Mouse (Mus musculus): ENCODE data around the gene Gm9972. TPM values are rescaled to one million over a fixed set of nuclear protein-coding genes. Genes with fewer than 3 reads are reported as not detected.

Gene Gm9972
- polyA plus RNA-seq, 1 experiment from 2014 or later = 0.55 TPM

- H3K36me3 ChIP-seq (ENCODE audit: control insufficient read depth, insufficient read depth, low read length) = no peaks in the 10 kb centered on the region
- DNase-seq (ENCODE audit: low spot score) = no peak
- TF ChIP-seq CTCF (IDR thresholded peaks at IDR 0.05; ENCODE audit: low read depth) (no peak), EP300 (optimal IDR thresholded peaks at IDR 0.05) (no peak)
- no peak overlapping the region for H3K9ac ChIP-seq (ENCODE audit: low read length)
- WGBS = 79% methylated on average over 4 of the region's 4 CpGs
- H3K27me3 ChIP-seq (ENCODE audit: control insufficient read depth, insufficient read depth, low read length) = no peaks in the 10 kb centered on the region
- H3K9me3 ChIP-seq (ENCODE audit: control insufficient read depth, low read length) = no peaks in the 10 kb centered on the region
- H3K4me2 ChIP-seq (replicated peaks; ENCODE audit: low read depth) = no peak overlapping the region
- no peak overlapping the region for H3K4me3 ChIP-seq (ENCODE audit: low read depth, low read length)
- no peak for ATAC-seq (ENCODE audit: low FRiP score, low TSS enrichment)
- H3K27ac ChIP-seq (replicated peaks) = no peak overlapping the region
- H3K4me1 ChIP-seq (replicated peaks; ENCODE audit: control insufficient read depth, insufficient read depth) = no peaks in the 10 kb centered on the region
Observed at GRCm38 (mm10) chr11:43032141-43032540, 3.4 kb upstream of the Gm9972 start.

GRCm38 (mm10) chr11:43045871-43046548, 10.5 kb downstream of the Gm9972 start:
- Histone ChIP-seq H3K4me3 (ENCODE audit: low read depth, low read length) (no peak overlapping the region), H3K4me1 (replicated peaks; ENCODE audit: control insufficient read depth, insufficient read depth) (no peaks in the 10 kb centered on the region), H3K27ac (replicated peaks) (no peak overlapping the region), H3K4me2 (replicated peaks; ENCODE audit: low read depth) (no peak overlapping the region), H3K27me3 (ENCODE audit: control insufficient read depth, insufficient read depth, low read length) (no peaks in the 10 kb centered on the region), H3K36me3 (ENCODE audit: control insufficient read depth, insufficient read depth, low read length) (no peaks in the 10 kb centered on the region), H3K9ac (ENCODE audit: low read length) (no peak overlapping the region), H3K9me3 (ENCODE audit: control insufficient read depth, low read length) (no peaks in the 10 kb centered on the region)
- WGBS = 78% methylated on average over 3 of the region's 3 CpGs
- TF ChIP-seq CTCF (IDR thresholded peaks at IDR 0.05; ENCODE audit: low read depth) = no peak
- TF ChIP-seq EP300 (optimal IDR thresholded peaks at IDR 0.05) = no peak
- DNase-seq (ENCODE audit: low spot score) = no peak
- ATAC-seq (ENCODE audit: low FRiP score, low TSS enrichment) = no peak

GRCm38 (mm10) chr11:43049363-43049762, 13.8 kb downstream of the Gm9972 start:
- TF ChIP-seq CTCF (IDR thresholded peaks at IDR 0.05; ENCODE audit: low read depth) (no peak), EP300 (optimal IDR thresholded peaks at IDR 0.05) (no peak)
- no peak overlapping the region for H3K4me2 ChIP-seq (replicated peaks; ENCODE audit: low read depth)
- 48% methylated on average over 1 of the region's 1 CpGs for WGBS
- no peaks in the 10 kb centered on the region for H3K4me1 ChIP-seq (replicated peaks; ENCODE audit: control insufficient read depth, insufficient read depth)
- DNase-seq (ENCODE audit: low spot score) = no peak
- no peak overlapping the region for H3K9ac ChIP-seq (ENCODE audit: low read length)
- H3K4me3 ChIP-seq (ENCODE audit: low read depth, low read length) = no peak overlapping the region
- H3K27me3 ChIP-seq (ENCODE audit: control insufficient read depth, insufficient read depth, low read length) = no peaks in the 10 kb centered on the region
- no peak overlapping the region for H3K27ac ChIP-seq (replicated peaks)
- no peaks in the 10 kb centered on the region for H3K9me3 ChIP-seq (ENCODE audit: control insufficient read depth, low read length)
- no peak for ATAC-seq (ENCODE audit: low FRiP score, low TSS enrichment)
- no peaks in the 10 kb centered on the region for H3K36me3 ChIP-seq (ENCODE audit: control insufficient read depth, insufficient read depth, low read length)

- Histone ChIP-seq H3K27ac (replicated peaks) (no peak overlapping the region), H3K36me3 (ENCODE audit: control insufficient read depth, insufficient read depth, low read length) (no peaks in the 10 kb centered on the region), H3K9ac (ENCODE audit: low read length) (no peak overlapping the region), H3K27me3 (ENCODE audit: control insufficient read depth, insufficient read depth, low read length) (no peaks in the 10 kb centered on the region), H3K4me2 (replicated peaks; ENCODE audit: low read depth) (no peak overlapping the region), H3K4me3 (ENCODE audit: low read depth, low read length) (no peak overlapping the region), H3K4me1 (replicated peaks; ENCODE audit: control insufficient read depth, insufficient read depth) (no peaks in the 10 kb centered on the region), H3K9me3 (ENCODE audit: control insufficient read depth, low read length) (no peaks in the 10 kb centered on the region)
- DNase-seq (ENCODE audit: low spot score) (no peak), ATAC-seq (ENCODE audit: low FRiP score, low TSS enrichment) (no peak)
- no peak for TF ChIP-seq CTCF (IDR thresholded peaks at IDR 0.05; ENCODE audit: low read depth)
- TF ChIP-seq EP300 (optimal IDR thresholded peaks at IDR 0.05) = no peak
- 71% methylated on average over 5 of the region's 5 CpGs for WGBS
Observed at GRCm38 (mm10) chr11:43054972-43055371, 19.4 kb downstream of the Gm9972 start.

- Histone ChIP-seq H3K9ac (ENCODE audit: low read length) (no peak overlapping the region), H3K9me3 (ENCODE audit: control insufficient read depth, low read length) (no peaks in the 10 kb centered on the region), H3K27ac (replicated peaks) (no peak overlapping the region), H3K4me1 (replicated peaks; ENCODE audit: control insufficient read depth, insufficient read depth) (no peaks in the 10 kb centered on the region), H3K4me2 (replicated peaks; ENCODE audit: low read depth) (no peak overlapping the region), H3K36me3 (ENCODE audit: control insufficient read depth, insufficient read depth, low read length) (no peaks in the 10 kb centered on the region), H3K4me3 (ENCODE audit: low read depth, low read length) (no peak overlapping the region), H3K27me3 (ENCODE audit: control insufficient read depth, insufficient read depth, low read length) (no peaks in the 10 kb centered on the region)
- TF ChIP-seq CTCF (IDR thresholded peaks at IDR 0.05; ENCODE audit: low read depth) = no peak
- TF ChIP-seq EP300 (optimal IDR thresholded peaks at IDR 0.05) = no peak
- DNase-seq (ENCODE audit: low spot score) (no peak), ATAC-seq (ENCODE audit: low FRiP score, low TSS enrichment) (no peak)
- 45% methylated on average over 5 of the region's 5 CpGs for WGBS
Observed at GRCm38 (mm10) chr11:43059437-43059970, 24.0 kb downstream of the Gm9972 start.

- no peak overlapping the region for H3K4me2 ChIP-seq (replicated peaks; ENCODE audit: low read depth)
- H3K4me1 ChIP-seq (replicated peaks; ENCODE audit: control insufficient read depth, insufficient read depth) = no peaks in the 10 kb centered on the region
- H3K27ac ChIP-seq (replicated peaks) = no peak overlapping the region
- TF ChIP-seq CTCF (IDR thresholded peaks at IDR 0.05; ENCODE audit: low read depth) (no peak), EP300 (optimal IDR thresholded peaks at IDR 0.05) (no peak)
- 41% methylated on average over 3 of the region's 3 CpGs for WGBS
- no peaks in the 10 kb centered on the region for H3K36me3 ChIP-seq (ENCODE audit: control insufficient read depth, insufficient read depth, low read length)
- DNase-seq (ENCODE audit: low spot score) = no peak
- no peak overlapping the region for H3K4me3 ChIP-seq (ENCODE audit: low read depth, low read length)
- no peak for ATAC-seq (ENCODE audit: low FRiP score, low TSS enrichment)
- no peaks in the 10 kb centered on the region for H3K27me3 ChIP-seq (ENCODE audit: control insufficient read depth, insufficient read depth, low read length)
- no peak overlapping the region for H3K9ac ChIP-seq (ENCODE audit: low read length)
- no peaks in the 10 kb centered on the region for H3K9me3 ChIP-seq (ENCODE audit: control insufficient read depth, low read length)
Observed at GRCm38 (mm10) chr11:43062286-43062685, 26.7 kb downstream of the Gm9972 start.

Data from stomach, postnatal 0 days (tissue).